Mouse (Mus musculus): ENCODE results near the gene Klhl23.

- no peak for TF ChIP-seq CTCF (IDR thresholded peaks at IDR 0.05; ENCODE audit: low read depth, low read length)
- no peak for TF ChIP-seq TAL1 (conservative IDR thresholded peaks at IDR 0.05; ENCODE audit: low read depth, low read length)
- no peak for TF ChIP-seq POLR2AphosphoS5 (IDR thresholded peaks at IDR 0.05; ENCODE audit: insufficient replicate concordance, low read depth, low read length)
Measured at GRCm38 (mm10) chr2:69837996-69838395, 16.3 kb downstream of the Klhl23 start.

All from G1E (cell line).